Mouse (Mus musculus) telencephalon, adult 2 months (tissue): Measurements from ENCODE around the gene Fam122c.

Experiments used
- DNase-seq: peaks from one replicate; pipeline ENCODE4 v3.0.0-alpha.2; 2011; ENCODE audit warnings: low read depth, low spot score

The Fam122c gene

DNA sequence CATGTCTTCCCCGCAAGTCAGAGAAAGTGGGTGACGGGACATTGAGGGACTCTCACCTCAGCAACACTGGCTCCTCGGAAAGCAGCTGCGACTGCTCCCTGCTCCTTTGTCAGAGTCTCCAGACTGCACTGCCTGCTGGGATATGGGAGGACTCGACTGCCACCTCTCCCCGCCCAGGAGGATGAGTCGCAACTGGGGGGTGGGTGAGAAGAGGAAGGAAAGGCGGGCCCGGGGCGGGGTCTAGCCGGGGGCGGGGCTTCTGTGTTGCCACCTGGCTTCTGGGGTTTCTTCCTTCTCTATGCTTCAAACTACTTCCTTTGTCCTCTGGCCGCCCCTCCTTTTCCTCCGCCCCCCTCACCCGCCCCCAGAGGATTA lies 97.1 kb downstream of the Fam122c start, which contains the start of gene Mospd1:
Gene Mospd1, minus strand, starts transcription at position 137 of the 375 bp plus-strand sequence.
- peak; percentile 63 for DNase-seq
